Mouse (Mus musculus): Measurements from ENCODE around the gene Lrr1.

- TF ChIP-seq POLR2A (IDR thresholded peaks at IDR 0.05; ENCODE audit: low read depth, low read length): peak; percentile 94
- TF ChIP-seq CTCF (IDR thresholded peaks at IDR 0.05; ENCODE audit: borderline replicate concordance, insufficient read depth, low read length): no peak
Observed at GRCm38 (mm10) chr12:69196444-69197377, 28.1 kb downstream of the Lrr1 start, which contains the start of gene Gm49383.
